ENCODE assay signal across 17 mouse cellular contexts in the genomic region with DNA sequence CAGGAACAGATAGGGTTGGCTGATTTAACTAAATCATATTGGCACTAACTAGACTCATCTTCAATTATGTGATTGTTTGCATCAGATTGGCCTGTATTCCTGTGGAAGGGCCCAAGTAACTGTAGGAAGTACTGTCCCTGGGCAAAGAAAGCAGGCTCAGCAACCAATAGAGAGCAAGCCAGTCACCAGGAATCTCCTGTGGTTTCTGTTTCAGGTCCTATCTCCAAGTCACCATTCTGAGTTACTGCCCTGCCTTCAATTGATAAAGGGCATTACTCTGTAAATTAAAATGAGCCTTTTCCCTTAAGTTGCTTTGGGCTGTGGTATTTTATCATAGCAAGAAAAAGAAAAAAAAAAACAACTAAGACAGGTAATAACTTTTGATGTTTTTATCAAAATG.
"Had no signal": no experiment of that assay in that cellular context is flagged by ENCODE, and none has a peak within 500 bp of the region (broad histone marks: within the 10 kb centered on the region; RNA-seq: fewer than 3 reads in every experiment).

No protein-coding gene starts in this region.

- H3K27ac ChIP-seq: liver, embryonic 12.5 days; lung, embryonic 15.5 days; macrophage; midbrain, embryonic 13.5 days; midbrain, embryonic 15.5 days; neural tube, embryonic 13.5 days; neural tube, embryonic 15.5 days had no signal

- DNase-seq: lung, adult 2 months; lung, postnatal 14 days; lung, postnatal 36 days; right cerebral cortex, postnatal 14 days; spleen, adult 18-20 months; thymus, adult 18-20 months; thymus, postnatal 14 days; thymus, postnatal 36 days had no signal

- H3K9ac ChIP-seq: liver, embryonic 12.5 days; lung, embryonic 15.5 days; midbrain, embryonic 13.5 days; midbrain, embryonic 15.5 days; neural tube, embryonic 13.5 days; neural tube, embryonic 15.5 days had no signal

- H3K9me3 ChIP-seq: liver, embryonic 12.5 days; lung, embryonic 15.5 days; midbrain, embryonic 13.5 days; midbrain, embryonic 15.5 days; neural tube, embryonic 13.5 days; neural tube, embryonic 15.5 days had no signal

- H3K4me3 ChIP-seq: liver, embryonic 12.5 days; lung, embryonic 15.5 days; midbrain, embryonic 13.5 days; midbrain, embryonic 15.5 days; neural tube, embryonic 13.5 days; neural tube, embryonic 15.5 days had no signal

- H3K4me1 ChIP-seq: liver, embryonic 12.5 days; lung, embryonic 15.5 days; midbrain, embryonic 13.5 days; midbrain, embryonic 15.5 days; neural tube, embryonic 13.5 days; neural tube, embryonic 15.5 days had no signal

- H3K4me2 ChIP-seq: liver, embryonic 12.5 days; lung, embryonic 15.5 days; midbrain, embryonic 11.5 days; midbrain, embryonic 13.5 days; midbrain, embryonic 15.5 days; neural tube, embryonic 13.5 days; neural tube, embryonic 15.5 days had no signal

- ATAC-seq: liver, embryonic 12.5 days; lung, postnatal 0 days; midbrain, embryonic 13.5 days; midbrain, embryonic 15.5 days had no signal

- H3K27me3 ChIP-seq: liver, embryonic 12.5 days; lung, embryonic 15.5 days; midbrain, embryonic 13.5 days; midbrain, embryonic 15.5 days; neural tube, embryonic 13.5 days; neural tube, embryonic 15.5 days had no signal

- H3K36me3 ChIP-seq: liver, embryonic 12.5 days; lung, embryonic 15.5 days; midbrain, embryonic 13.5 days; midbrain, embryonic 15.5 days; neural tube, embryonic 13.5 days; neural tube, embryonic 15.5 days had no signal
